Comparison of ENCODE assay signal across 16 mouse cellular contexts in the genomic region with DNA sequence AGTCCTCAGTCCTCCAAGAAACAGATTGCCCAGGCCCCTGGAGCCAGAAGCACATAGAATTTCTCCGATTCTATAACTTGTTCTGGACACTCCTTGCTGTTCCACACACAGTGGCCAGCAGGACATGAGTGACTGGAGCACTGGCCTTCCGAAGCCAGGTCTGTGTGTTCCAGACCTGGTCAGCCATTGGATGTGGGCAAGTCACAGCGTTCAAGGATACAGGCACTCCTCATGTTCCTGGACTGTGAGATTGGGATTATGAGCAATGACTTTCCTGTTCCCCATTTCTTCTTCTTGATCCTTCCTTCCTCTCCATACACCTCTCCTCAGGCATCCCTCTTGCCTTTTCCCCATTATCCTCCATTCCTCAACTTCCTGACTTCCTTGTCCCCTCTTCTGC.
DNase-seq lines count a peak whose midpoint lies in the region; ATAC-seq lines count a peak whose summit lies in the region.
"Had no signal": no experiment of that assay in that cellular context is flagged by ENCODE, and none has a peak within 500 bp of the region (broad histone marks: within the 10 kb centered on the region; RNA-seq: fewer than 3 reads in every experiment).

No protein-coding gene starts in this region.

- peaks cover 10% of the 10 kb centered on the region for H3K4me1 ChIP-seq in heart, embryonic 10.5 days
- peaks cover 26% of the 10 kb centered on the region for H3K4me1 ChIP-seq in forebrain, embryonic 14.5 days (ENCODE audit: control insufficient read depth, insufficient read depth, low read length)
- peaks cover 25% of the 10 kb centered on the region for H3K4me1 ChIP-seq in hindbrain, embryonic 16.5 days (ENCODE audit: control insufficient read depth, insufficient read depth, low read depth, low read length)
- H3K4me1 ChIP-seq in midbrain, embryonic 15.5 days = peaks cover 35% of the 10 kb centered on the region

- no peak overlapping the region for H3K4me2 ChIP-seq in forebrain, embryonic 14.5 days (ENCODE audit: low read length)
- H3K4me2 ChIP-seq in hindbrain, embryonic 16.5 days (ENCODE audit: low read length) = no peak overlapping the region
- no peak overlapping the region for H3K4me2 ChIP-seq in midbrain, embryonic 15.5 days
- H3K4me2 ChIP-seq: embryonic facial prominence, embryonic 15.5 days had no signal

- H3K9ac ChIP-seq in forebrain, embryonic 14.5 days (ENCODE audit: low read length) = no peak overlapping the region
- no peak overlapping the region for H3K9ac ChIP-seq in hindbrain, embryonic 16.5 days (ENCODE audit: low read depth, low read length)
- H3K9ac ChIP-seq in midbrain, embryonic 15.5 days = no peak overlapping the region
- H3K9ac ChIP-seq: embryonic facial prominence, embryonic 15.5 days had no signal

- no peaks in the 10 kb centered on the region for H3K36me3 ChIP-seq in heart, embryonic 10.5 days
- no peaks in the 10 kb centered on the region for H3K36me3 ChIP-seq in forebrain, embryonic 14.5 days (ENCODE audit: control insufficient read depth, insufficient read depth, low read length)
- no peaks in the 10 kb centered on the region for H3K36me3 ChIP-seq in hindbrain, embryonic 16.5 days (ENCODE audit: control insufficient read depth, insufficient read depth, low read length)
- no peaks in the 10 kb centered on the region for H3K36me3 ChIP-seq in midbrain, embryonic 15.5 days (replicated peaks)
- H3K36me3 ChIP-seq: embryonic facial prominence, embryonic 15.5 days had no signal

- no peaks in the 10 kb centered on the region for H3K9me3 ChIP-seq in heart, embryonic 10.5 days
- H3K9me3 ChIP-seq in forebrain, embryonic 14.5 days (replicated peaks; ENCODE audit: control insufficient read depth, low read length) = no peaks in the 10 kb centered on the region
- H3K9me3 ChIP-seq in hindbrain, embryonic 16.5 days (ENCODE audit: control insufficient read depth, low read length) = no peaks in the 10 kb centered on the region
- no peaks in the 10 kb centered on the region for H3K9me3 ChIP-seq in midbrain, embryonic 15.5 days
- H3K9me3 ChIP-seq: embryonic facial prominence, embryonic 15.5 days had no signal

- H3K27ac ChIP-seq in heart, embryonic 10.5 days = peak overlapping the region; percentile 64; the same call in 1 of the 2 replicates
- H3K27ac ChIP-seq in forebrain, embryonic 14.5 days (ENCODE audit: low read depth, low read length) = peak overlapping the region; percentile 55; the same call in 1 of the 2 replicates
- H3K27ac ChIP-seq in hindbrain, embryonic 16.5 days (ENCODE audit: low read depth, low read length) = no peak overlapping the region
- peak overlapping the region; percentile 79; the same call in 1 of the 2 replicates for H3K27ac ChIP-seq in midbrain, embryonic 15.5 days
- H3K27ac ChIP-seq: embryonic facial prominence, embryonic 15.5 days had no signal

- DNase-seq in heart, embryonic 10.5 days (ENCODE audit: low spot score) = no peak
- no peak for DNase-seq in heart, postnatal 36 days
- DNase-seq in forebrain, embryonic 14.5 days (ENCODE audit: low spot score) = no peak
- DNase-seq in retina, postnatal 1 day = no peak
- DNase-seq in testis, postnatal 10 days (ENCODE audit: low spot score) = no peak
- no peak for DNase-seq in ovary, postnatal 10 days (ENCODE audit: low spot score)
- DNase-seq: cerebellum, adult 11-12 months; gastrocnemius, postnatal 36 days; kidney, postnatal 10 days; lung, adult 18-20 months; thymus, adult 18-20 months had no signal

- no peak overlapping the region for H3K4me3 ChIP-seq in heart, embryonic 10.5 days
- no peak overlapping the region for H3K4me3 ChIP-seq in forebrain, embryonic 14.5 days (ENCODE audit: low read depth, low read length)
- H3K4me3 ChIP-seq in hindbrain, embryonic 16.5 days (ENCODE audit: low read length) = no peak overlapping the region
- H3K4me3 ChIP-seq in midbrain, embryonic 15.5 days = no peak overlapping the region
- H3K4me3 ChIP-seq: embryonic facial prominence, embryonic 15.5 days; megakaryocyte, embryonic 14.5 days had no signal

- 80% methylated on average over 3 of the region's 3 CpGs for WGBS in heart, embryonic 10.5 days
- 90% methylated on average over 3 of the region's 3 CpGs for WGBS in forebrain, embryonic 14.5 days
- WGBS in hindbrain, embryonic 16.5 days = 93% methylated on average over 3 of the region's 3 CpGs
- WGBS in midbrain, embryonic 15.5 days = 87% methylated on average over 3 of the region's 3 CpGs

- H3K27me3 ChIP-seq in heart, embryonic 10.5 days (ENCODE audit: insufficient read depth, poor library complexity, severe bottlenecking) = no peaks in the 10 kb centered on the region
- H3K27me3 ChIP-seq in forebrain, embryonic 14.5 days (replicated peaks; ENCODE audit: control insufficient read depth, insufficient read depth, low read length) = no peaks in the 10 kb centered on the region
- no peaks in the 10 kb centered on the region for H3K27me3 ChIP-seq in hindbrain, embryonic 16.5 days (replicated peaks; ENCODE audit: control insufficient read depth, insufficient read depth, low read length)
- no peaks in the 10 kb centered on the region for H3K27me3 ChIP-seq in midbrain, embryonic 15.5 days (replicated peaks)
- H3K27me3 ChIP-seq: embryonic facial prominence, embryonic 15.5 days; megakaryocyte, embryonic 14.5 days; Patski had no signal

- ATAC-seq in forebrain, embryonic 14.5 days = peak; percentile 40
- ATAC-seq in hindbrain, embryonic 16.5 days = peak; percentile 29; the same call in 1 of the 2 replicates
- ATAC-seq in midbrain, embryonic 15.5 days (replicated peaks) = peak; percentile 48
- ATAC-seq: Patski had no signal

- intact Hi-C loops in heart, postnatal 36 days (cut with DNase I) = no loop called here
